Mouse (Mus musculus): Measurements from ENCODE around the gene Csdc2. TPM values are rescaled to one million over a fixed set of nuclear protein-coding genes. Genes with fewer than 3 reads are reported as not detected.

Gene Csdc2
- polyA plus RNA-seq, 1 experiment = 4.4 TPM

GRCm38 (mm10) chr15:81951159-81951558, 14.6 kb downstream of the Csdc2 start:
- Histone ChIP-seq H3K27ac (ENCODE audit: insufficient read depth, low read length) (no peak overlapping the region), H3K4me1 (ENCODE audit: control insufficient read depth, insufficient read depth, low read length) (no peaks in the 10 kb centered on the region), H3K4me3 (ENCODE audit: insufficient read depth, low read length) (no peak overlapping the region)
- no peak for TF ChIP-seq CTCF (IDR thresholded peaks at IDR 0.05; ENCODE audit: borderline replicate concordance, insufficient read depth, low read length)
- no peak for TF ChIP-seq POLR2A (IDR thresholded peaks at IDR 0.05; ENCODE audit: low read depth, low read length)

- H3K27ac ChIP-seq (ENCODE audit: insufficient read depth, low read length) = no peak overlapping the region
- H3K4me3 ChIP-seq (ENCODE audit: insufficient read depth, low read length) = no peak overlapping the region
- no peaks in the 10 kb centered on the region for H3K4me1 ChIP-seq (ENCODE audit: control insufficient read depth, insufficient read depth, low read length)
- TF ChIP-seq CTCF (IDR thresholded peaks at IDR 0.05; ENCODE audit: borderline replicate concordance, insufficient read depth, low read length) (no peak), POLR2A (IDR thresholded peaks at IDR 0.05; ENCODE audit: low read depth, low read length) (no peak)
These were observed 15.8 kb downstream of the Csdc2 start for GRCm38 (mm10) chr15:81952310-81952709.

- Histone ChIP-seq H3K27ac (ENCODE audit: insufficient read depth, low read length) (no peak overlapping the region), H3K4me1 (ENCODE audit: control insufficient read depth, insufficient read depth, low read length) (no peaks in the 10 kb centered on the region; the same call in 1 of the 2 replicates), H3K4me3 (ENCODE audit: insufficient read depth, low read length) (no peak overlapping the region)
- TF ChIP-seq POLR2A (IDR thresholded peaks at IDR 0.05; ENCODE audit: low read depth, low read length) (no peak), CTCF (IDR thresholded peaks at IDR 0.05; ENCODE audit: borderline replicate concordance, insufficient read depth, low read length) (no peak)
These were observed 17.6 kb downstream of the Csdc2 start for GRCm38 (mm10) chr15:81954151-81954583.

GRCm38 (mm10) chr15:81954716-81955115, 18.2 kb downstream of the Csdc2 start:
- TF ChIP-seq CTCF (IDR thresholded peaks at IDR 0.05; ENCODE audit: borderline replicate concordance, insufficient read depth, low read length) (no peak), POLR2A (IDR thresholded peaks at IDR 0.05; ENCODE audit: low read depth, low read length) (no peak)
- no peak overlapping the region for H3K27ac ChIP-seq (ENCODE audit: insufficient read depth, low read length)
- H3K4me3 ChIP-seq (ENCODE audit: insufficient read depth, low read length) = no peak overlapping the region
- no peaks in the 10 kb centered on the region; the same call in 1 of the 2 replicates for H3K4me1 ChIP-seq (ENCODE audit: control insufficient read depth, insufficient read depth, low read length)

GRCm38 (mm10) chr15:81955414-81955813, 18.9 kb downstream of the Csdc2 start:
- H3K27ac ChIP-seq (ENCODE audit: insufficient read depth, low read length) = no peak overlapping the region
- no peaks in the 10 kb centered on the region; the same call in 1 of the 2 replicates for H3K4me1 ChIP-seq (ENCODE audit: control insufficient read depth, insufficient read depth, low read length)
- H3K4me3 ChIP-seq (ENCODE audit: insufficient read depth, low read length) = no peak overlapping the region
- TF ChIP-seq POLR2A (IDR thresholded peaks at IDR 0.05; ENCODE audit: low read depth, low read length) = no peak
- no peak for TF ChIP-seq CTCF (IDR thresholded peaks at IDR 0.05; ENCODE audit: borderline replicate concordance, insufficient read depth, low read length)

GRCm38 (mm10) chr15:81956457-81956856, 19.9 kb downstream of the Csdc2 start:
- Histone ChIP-seq H3K27ac (ENCODE audit: insufficient read depth, low read length) (no peak overlapping the region), H3K4me1 (ENCODE audit: control insufficient read depth, insufficient read depth, low read length) (no peaks in the 10 kb centered on the region; the same call in 1 of the 2 replicates), H3K4me3 (ENCODE audit: insufficient read depth, low read length) (no peak overlapping the region)
- no peak for TF ChIP-seq POLR2A (IDR thresholded peaks at IDR 0.05; ENCODE audit: low read depth, low read length)
- peak; percentile 41; the same call in 1 of the 2 replicates for TF ChIP-seq CTCF (IDR thresholded peaks at IDR 0.05; ENCODE audit: borderline replicate concordance, insufficient read depth, low read length)

- H3K27ac ChIP-seq (ENCODE audit: insufficient read depth, low read length) = no peak overlapping the region
- no peaks in the 10 kb centered on the region; the same call in 1 of the 2 replicates for H3K4me1 ChIP-seq (ENCODE audit: control insufficient read depth, insufficient read depth, low read length)
- H3K4me3 ChIP-seq (ENCODE audit: insufficient read depth, low read length) = no peak overlapping the region
- TF ChIP-seq POLR2A (IDR thresholded peaks at IDR 0.05; ENCODE audit: low read depth, low read length) = no peak
- no peak for TF ChIP-seq CTCF (IDR thresholded peaks at IDR 0.05; ENCODE audit: borderline replicate concordance, insufficient read depth, low read length)
These were observed 21.0 kb downstream of the Csdc2 start for GRCm38 (mm10) chr15:81957598-81957997.

GRCm38 (mm10) chr15:81958906-81959305, 22.3 kb downstream of the Csdc2 start:
- TF ChIP-seq POLR2A (IDR thresholded peaks at IDR 0.05; ENCODE audit: low read depth, low read length) (no peak), CTCF (IDR thresholded peaks at IDR 0.05; ENCODE audit: borderline replicate concordance, insufficient read depth, low read length) (no peak)
- Histone ChIP-seq H3K4me1 (ENCODE audit: control insufficient read depth, insufficient read depth, low read length) (no peaks in the 10 kb centered on the region; the same call in 1 of the 2 replicates), H3K4me3 (ENCODE audit: insufficient read depth, low read length) (peak overlapping the region; percentile 1; the same call in 1 of the 2 replicates), H3K27ac (ENCODE audit: insufficient read depth, low read length) (no peak overlapping the region)

GRCm38 (mm10) chr15:81960171-81961077, 23.9 kb downstream of the Csdc2 start, which contains the start of gene Pmm1:
Pmm1 (minus strand) TSS chr15:81960930.
- H3K4me3 ChIP-seq (ENCODE audit: insufficient read depth, low read length) = peak within 1 kb of the TSS; percentile 77
- peak within 1 kb of the TSS; percentile 61 for H3K27ac ChIP-seq (ENCODE audit: insufficient read depth, low read length)
- H3K4me1 ChIP-seq (ENCODE audit: control insufficient read depth, insufficient read depth, low read length) = peaks cover 4% of the 10 kb centered on the region; the same call in 1 of the 2 replicates
- peak; percentile 81; the same call in 1 of the 2 replicates for TF ChIP-seq CTCF (IDR thresholded peaks at IDR 0.05; ENCODE audit: borderline replicate concordance, insufficient read depth, low read length)
- peak; percentile 89 for TF ChIP-seq POLR2A (IDR thresholded peaks at IDR 0.05; ENCODE audit: low read depth, low read length)

- H3K4me3 ChIP-seq (ENCODE audit: insufficient read depth, low read length) = peak overlapping the region; percentile 41
- peaks cover 4% of the 10 kb centered on the region; the same call in 1 of the 2 replicates for H3K4me1 ChIP-seq (ENCODE audit: control insufficient read depth, insufficient read depth, low read length)
- H3K27ac ChIP-seq (ENCODE audit: insufficient read depth, low read length) = no peak overlapping the region
- no peak for TF ChIP-seq POLR2A (IDR thresholded peaks at IDR 0.05; ENCODE audit: low read depth, low read length)
- TF ChIP-seq CTCF (IDR thresholded peaks at IDR 0.05; ENCODE audit: borderline replicate concordance, insufficient read depth, low read length) = no peak
These were observed 24.5 kb downstream of the Csdc2 start for GRCm38 (mm10) chr15:81961078-81961451.

All from embryonic fibroblast, embryonic 13.5 days (primary cell).